Mouse (Mus musculus) E14TG2a.4 (cell line): ENCODE measurements around the gene Tmem260.

Experiments
- CTCF ChIP-seq: conservative IDR thresholded peaks from 2 replicates; pipeline ENCODE4 v1.5.1; 2014; ENCODE audit warnings: low read length
- NANOG ChIP-seq: IDR thresholded peaks from 2 replicates; pipeline ENCODE4 v1.6.1; 2014; ENCODE audit warnings: borderline replicate concordance, low read length, mixed read lengths
- POU5F1 ChIP-seq: IDR thresholded peaks from 2 replicates; pipeline ENCODE4 v1.6.1; 2014; ENCODE audit warnings: low read length, borderline replicate concordance

- TF ChIP-seq CTCF (no peak), NANOG (no peak), POU5F1 (no peak)
Observed at GRCm38 (mm10) chr14:48406086-48406485, 39.8 kb upstream of the Tmem260 start.
